Mouse (Mus musculus): ENCODE data around the gene Amn1. TPM values are rescaled to one million over a fixed set of nuclear protein-coding genes. Genes with fewer than 3 reads are reported as not detected.
A peak's percentile ranks its signal among the peaks of the same experiment; 100 is the strongest.

Gene Amn1
- polyA plus RNA-seq, 1 experiment from 2014 or later: 34.9 TPM

- H3K9me3 ChIP-seq: no peaks in the 10 kb centered on the region
- H3K27ac ChIP-seq: no peak overlapping the region
- no peak overlapping the region for H3K4me2 ChIP-seq
- no peaks in the 10 kb centered on the region for H3K27me3 ChIP-seq
- H3K4me3 ChIP-seq: no peak overlapping the region
- no peak overlapping the region for H3K9ac ChIP-seq
- WGBS: 49% methylated on average over 6 of the region's 6 CpGs
- ATAC-seq (ENCODE audit: insufficient number of reproducible peaks, insufficient read depth, low FRiP score, low TSS enrichment, low read depth): no peak
- H3K4me1 ChIP-seq: peaks cover 7% of the 10 kb centered on the region
- H3K36me3 ChIP-seq: peaks cover 40% of the 10 kb centered on the region
Observed at GRCm38 (mm10) chr6:149153473-149154115, 34.9 kb downstream of the Amn1 start.

GRCm38 (mm10) chr6:149152119-149152518 is 36.4 kb downstream of the Amn1 start:
- Histone ChIP-seq H3K36me3 (peaks cover 31% of the 10 kb centered on the region), H3K4me3 (no peak overlapping the region), H3K4me1 (peaks cover 7% of the 10 kb centered on the region), H3K9me3 (no peaks in the 10 kb centered on the region), H3K9ac (no peak overlapping the region), H3K27ac (no peak overlapping the region), H3K4me2 (no peak overlapping the region), H3K27me3 (no peaks in the 10 kb centered on the region)
- no peak for ATAC-seq (ENCODE audit: insufficient number of reproducible peaks, insufficient read depth, low FRiP score, low TSS enrichment, low read depth)
- 95% methylated on average over 2 of the region's 2 CpGs for WGBS

GRCm38 (mm10) chr6:149148436-149149229 is 39.9 kb downstream of the Amn1 start:
- Histone ChIP-seq H3K4me2 (no peak overlapping the region), H3K9ac (no peak overlapping the region), H3K4me1 (no peaks in the 10 kb centered on the region), H3K27me3 (no peaks in the 10 kb centered on the region), H3K27ac (no peak overlapping the region), H3K9me3 (no peaks in the 10 kb centered on the region), H3K4me3 (no peak overlapping the region), H3K36me3 (peaks cover 27% of the 10 kb centered on the region)
- 87% methylated on average over 7 of the region's 7 CpGs for WGBS
- ATAC-seq (ENCODE audit: insufficient number of reproducible peaks, insufficient read depth, low FRiP score, low TSS enrichment, low read depth): no peak

- no peak overlapping the region for H3K4me2 ChIP-seq
- peaks cover 7% of the 10 kb centered on the region; the same call in 1 of the 2 replicates for H3K4me1 ChIP-seq
- H3K27me3 ChIP-seq: no peaks in the 10 kb centered on the region
- no peak overlapping the region for H3K4me3 ChIP-seq
- ATAC-seq (ENCODE audit: insufficient number of reproducible peaks, insufficient read depth, low FRiP score, low TSS enrichment, low read depth): no peak
- H3K9me3 ChIP-seq: no peaks in the 10 kb centered on the region
- H3K36me3 ChIP-seq: peaks cover 13% of the 10 kb centered on the region
- WGBS: 94% methylated on average over 1 of the region's 1 CpGs
- no peak overlapping the region for H3K27ac ChIP-seq
- H3K9ac ChIP-seq: no peak overlapping the region
Observed at GRCm38 (mm10) chr6:149145143-149145542, 43.4 kb downstream of the Amn1 start.

- H3K4me3 ChIP-seq: peak overlapping the region; percentile 58
- H3K4me1 ChIP-seq: peaks cover 7% of the 10 kb centered on the region; the same call in 1 of the 2 replicates
- WGBS: 5% methylated on average over 36 of the region's 36 CpGs
- H3K9me3 ChIP-seq: no peaks in the 10 kb centered on the region
- peak overlapping the region; percentile 80 for H3K9ac ChIP-seq
- peak overlapping the region; percentile 71 for H3K27ac ChIP-seq
- peaks cover 13% of the 10 kb centered on the region for H3K36me3 ChIP-seq
- no peaks in the 10 kb centered on the region for H3K27me3 ChIP-seq
- peak overlapping the region; percentile 73 for H3K4me2 ChIP-seq
- peak; percentile 86 for ATAC-seq (ENCODE audit: insufficient number of reproducible peaks, insufficient read depth, low FRiP score, low TSS enrichment, low read depth)
Observed at GRCm38 (mm10) chr6:149141393-149142173, 46.9 kb downstream of the Amn1 start.

GRCm38 (mm10) chr6:149139471-149139870 is 49.0 kb downstream of the Amn1 start, which contains the start of gene Etfbkmt:
Gene Etfbkmt (plus strand): TSS chr6:149139849.
- Histone ChIP-seq H3K36me3 (peaks cover 4% of the 10 kb centered on the region), H3K4me1 (peaks cover 7% of the 10 kb centered on the region; the same call in 1 of the 2 replicates), H3K4me3 (no peak within 1 kb of the TSS), H3K27ac (no peak within 1 kb of the TSS), H3K4me2 (no peak within 1 kb of the TSS), H3K27me3 (no peaks in the 10 kb centered on the region), H3K9ac (no peak within 1 kb of the TSS), H3K9me3 (no peaks in the 10 kb centered on the region)
- WGBS: 70% methylated on average over 1 of the region's 1 CpGs
- no peak for ATAC-seq (ENCODE audit: insufficient number of reproducible peaks, insufficient read depth, low FRiP score, low TSS enrichment, low read depth)

- H3K36me3 ChIP-seq: no peaks in the 10 kb centered on the region; the same call in 1 of the 2 replicates
- no peaks in the 10 kb centered on the region for H3K27me3 ChIP-seq
- no peak for ATAC-seq (ENCODE audit: insufficient number of reproducible peaks, insufficient read depth, low FRiP score, low TSS enrichment, low read depth)
- H3K27ac ChIP-seq: no peak overlapping the region
- H3K4me3 ChIP-seq: no peak overlapping the region
- no peak overlapping the region for H3K4me2 ChIP-seq
- peaks cover 7% of the 10 kb centered on the region; the same call in 1 of the 2 replicates for H3K4me1 ChIP-seq
- no peaks in the 10 kb centered on the region for H3K9me3 ChIP-seq
- 88% methylated on average over 3 of the region's 3 CpGs for WGBS
- no peak overlapping the region for H3K9ac ChIP-seq
Observed at GRCm38 (mm10) chr6:149139011-149139410, 49.5 kb downstream of the Amn1 start.

GRCm38 (mm10) chr6:149137936-149138335 is 50.6 kb downstream of the Amn1 start:
- ATAC-seq (ENCODE audit: insufficient number of reproducible peaks, insufficient read depth, low FRiP score, low TSS enrichment, low read depth): no peak
- H3K36me3 ChIP-seq: no peaks in the 10 kb centered on the region
- no peaks in the 10 kb centered on the region for H3K27me3 ChIP-seq
- peaks cover 7% of the 10 kb centered on the region; the same call in 1 of the 2 replicates for H3K4me1 ChIP-seq
- no peak overlapping the region for H3K4me3 ChIP-seq
- 36% methylated on average over 2 of the region's 2 CpGs for WGBS
- no peak overlapping the region for H3K4me2 ChIP-seq
- no peaks in the 10 kb centered on the region for H3K9me3 ChIP-seq
- H3K9ac ChIP-seq: no peak overlapping the region
- H3K27ac ChIP-seq: no peak overlapping the region

- Histone ChIP-seq H3K27me3 (no peaks in the 10 kb centered on the region), H3K4me1 (no peaks in the 10 kb centered on the region), H3K9ac (no peak overlapping the region), H3K9me3 (no peaks in the 10 kb centered on the region), H3K4me3 (no peak overlapping the region), H3K36me3 (no peaks in the 10 kb centered on the region), H3K27ac (no peak overlapping the region), H3K4me2 (no peak overlapping the region)
- WGBS: 77% methylated on average over 6 of the region's 6 CpGs
- ATAC-seq (ENCODE audit: insufficient number of reproducible peaks, insufficient read depth, low FRiP score, low TSS enrichment, low read depth): no peak
Observed at GRCm38 (mm10) chr6:149135631-149136030, 52.9 kb downstream of the Amn1 start.

GRCm38 (mm10) chr6:149134391-149135150 is 53.9 kb downstream of the Amn1 start:
- H3K36me3 ChIP-seq: no peaks in the 10 kb centered on the region
- 25% methylated on average over 5 of the region's 5 CpGs for WGBS
- H3K9ac ChIP-seq: no peak overlapping the region
- H3K27me3 ChIP-seq: no peaks in the 10 kb centered on the region
- no peaks in the 10 kb centered on the region for H3K4me1 ChIP-seq
- no peaks in the 10 kb centered on the region for H3K9me3 ChIP-seq
- no peak overlapping the region for H3K4me3 ChIP-seq
- no peak overlapping the region for H3K27ac ChIP-seq
- ATAC-seq (ENCODE audit: insufficient number of reproducible peaks, insufficient read depth, low FRiP score, low TSS enrichment, low read depth): no peak
- no peak overlapping the region for H3K4me2 ChIP-seq

All from embryonic facial prominence, embryonic 13.5 days (tissue).